Mouse (Mus musculus): ENCODE data around the gene Aqp12.
"Not testable (repeated sequence)": the region's sequence is repeated elsewhere in the genome, so short reads cannot be mapped to it uniquely, and the experiment has no call there.

Gene Aqp12

GRCm38 (mm10) chr1:93006061-93006460 is at the start of gene Aqp12:
Gene Aqp12 (plus strand): TSS chr1:93006334.
- DNase-seq: no peak

- peak; percentile 62 for DNase-seq
These were observed 49.4 kb upstream of the Aqp12 start for GRCm38 (mm10) chr1:92956571-92957335.

GRCm38 (mm10) chr1:92958999-92959398 is 47.1 kb upstream of the Aqp12 start:
- DNase-seq: no peak

GRCm38 (mm10) chr1:92970791-92971190 is 35.3 kb upstream of the Aqp12 start:
- DNase-seq: not testable (repeated sequence)

GRCm38 (mm10) chr1:92971879-92972795 is 34.0 kb upstream of the Aqp12 start:
- no peak for DNase-seq

GRCm38 (mm10) chr1:92972854-92973253 is 33.3 kb upstream of the Aqp12 start:
- no peak for DNase-seq

- DNase-seq: peak; percentile 38
These were observed 30.0 kb upstream of the Aqp12 start for GRCm38 (mm10) chr1:92976141-92976566.

- DNase-seq: no peak
These were observed 27.5 kb upstream of the Aqp12 start for GRCm38 (mm10) chr1:92978645-92979044.

GRCm38 (mm10) chr1:92979073-92979602 is 27.0 kb upstream of the Aqp12 start:
- DNase-seq: no peak

- peak; percentile 58 for DNase-seq
These were observed 24.9 kb upstream of the Aqp12 start for GRCm38 (mm10) chr1:92981056-92981845.

GRCm38 (mm10) chr1:92982931-92983605 is 23.1 kb upstream of the Aqp12 start:
- no peak for DNase-seq

- DNase-seq: no peak
These were observed 21.1 kb upstream of the Aqp12 start for GRCm38 (mm10) chr1:92984999-92985398.

- DNase-seq: no peak
These were observed 17.2 kb upstream of the Aqp12 start for GRCm38 (mm10) chr1:92988894-92989293.

GRCm38 (mm10) chr1:92989891-92990290 is 16.2 kb upstream of the Aqp12 start:
- DNase-seq: no peak

- no peak for DNase-seq
These were observed 13.8 kb upstream of the Aqp12 start for GRCm38 (mm10) chr1:92992214-92992855.

- no peak for DNase-seq
These were observed 13.3 kb upstream of the Aqp12 start for GRCm38 (mm10) chr1:92992880-92993279.

- peak; percentile 43 for DNase-seq
These were observed 3.1 kb downstream of the Aqp12 start for GRCm38 (mm10) chr1:93009196-93009595.

GRCm38 (mm10) chr1:93010731-93011130 is 4.6 kb downstream of the Aqp12 start:
- no peak for DNase-seq

GRCm38 (mm10) chr1:93012103-93012585 is 6.0 kb downstream of the Aqp12 start:
- DNase-seq: no peak

- no peak for DNase-seq
These were observed 7.2 kb downstream of the Aqp12 start for GRCm38 (mm10) chr1:93013367-93013766.

GRCm38 (mm10) chr1:93014460-93014859 is 8.3 kb downstream of the Aqp12 start:
- peak; percentile 32 for DNase-seq

Measured in kidney, adult 11 months (tissue).